Mouse (Mus musculus) kidney, postnatal 36 days (tissue): ENCODE results near the gene Vsx2.
A peak's percentile ranks its signal among the peaks of the same experiment; 100 is the strongest.

Experiments used
- DNase-seq, 2 experiments: peaks; one replicate each; pipeline ENCODE4 v3.0.0; 2021 to 2022; ENCODE audit warnings: mixed read lengths in 2 of 2

Vsx2 gene

DNA sequence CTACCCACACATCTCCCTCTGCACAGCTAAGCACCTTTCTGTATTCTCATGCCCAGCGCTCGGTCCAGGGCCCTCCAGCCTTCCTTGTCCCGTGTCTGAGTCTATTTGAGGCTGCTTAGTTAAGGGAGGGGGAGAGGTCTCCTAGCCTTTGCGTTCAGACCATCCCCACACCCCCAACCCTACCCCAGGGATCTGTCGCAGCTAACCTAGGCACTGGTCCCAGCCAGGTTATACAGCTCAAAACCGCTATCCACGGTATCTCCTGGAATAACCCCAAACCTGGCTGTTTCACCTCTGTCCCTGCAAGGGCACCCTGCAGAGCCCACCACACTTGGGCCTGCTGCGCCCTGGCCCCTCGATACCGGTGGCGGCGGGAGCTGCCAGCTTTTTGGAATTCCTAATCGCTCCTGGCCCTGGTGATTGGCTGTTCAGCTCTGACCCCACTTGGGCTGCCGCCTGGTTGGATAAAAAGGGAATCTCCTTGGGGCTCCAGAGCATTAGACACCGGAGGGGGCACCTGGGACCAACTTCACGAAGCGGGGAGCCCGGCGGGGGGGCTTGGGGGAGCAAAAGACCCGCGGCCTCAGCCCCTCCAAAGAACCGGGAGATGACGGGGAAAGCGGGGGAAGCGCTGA lies at the start of gene Vsx2:
TSS of gene Vsx2 (plus strand) at position 427 of the 635 bp plus-strand sequence.
- DNase-seq: no peak

GRCm38 (mm10) chr12:84523728-84524127 lies 45.8 kb upstream of the Vsx2 start:
- peak; percentile 45 to 51 for DNase-seq

DNA sequence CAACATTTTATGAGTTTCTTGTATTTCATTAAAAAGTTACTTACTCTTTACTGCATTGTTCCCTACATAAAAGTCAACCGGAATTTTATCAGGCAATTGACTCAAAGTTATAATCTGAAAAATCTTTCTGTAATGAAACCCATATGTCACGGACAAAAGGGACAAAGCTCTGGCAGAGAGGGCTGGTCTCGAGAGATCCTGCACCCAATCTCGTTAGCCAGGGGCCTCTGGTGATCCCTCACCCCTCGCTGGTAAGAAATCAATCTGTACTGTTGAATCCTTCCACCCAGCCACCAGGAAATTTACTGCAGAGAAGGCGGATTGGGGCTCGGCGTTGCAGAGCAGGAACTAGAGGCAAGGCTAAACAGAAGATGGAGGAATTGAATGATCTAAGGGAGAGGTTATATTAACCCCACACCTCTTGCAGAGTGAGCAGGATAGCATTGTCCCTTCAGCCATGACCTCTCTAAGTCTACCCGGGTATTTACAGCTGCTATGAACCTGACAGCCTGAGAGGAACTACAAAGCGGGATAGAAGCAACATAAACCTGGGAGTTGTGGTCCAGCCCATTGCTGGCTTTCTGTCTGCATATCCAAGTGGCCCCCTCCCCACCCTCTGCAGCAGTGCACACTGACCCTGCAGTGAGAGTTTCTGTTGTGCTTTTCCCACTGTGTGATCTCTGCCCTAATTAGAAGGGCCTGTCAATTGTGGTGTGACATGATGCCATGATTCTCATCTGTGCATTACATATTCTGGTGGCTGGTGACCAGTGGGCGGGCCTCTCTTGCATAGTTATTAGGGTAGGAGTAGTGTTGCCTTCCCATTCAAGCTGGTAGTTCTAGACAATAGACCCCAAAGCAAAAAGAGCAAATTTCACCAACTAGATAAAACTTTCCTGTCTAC lies 45.2 kb upstream of the Vsx2 start:
- DNase-seq: no peak

DNA sequence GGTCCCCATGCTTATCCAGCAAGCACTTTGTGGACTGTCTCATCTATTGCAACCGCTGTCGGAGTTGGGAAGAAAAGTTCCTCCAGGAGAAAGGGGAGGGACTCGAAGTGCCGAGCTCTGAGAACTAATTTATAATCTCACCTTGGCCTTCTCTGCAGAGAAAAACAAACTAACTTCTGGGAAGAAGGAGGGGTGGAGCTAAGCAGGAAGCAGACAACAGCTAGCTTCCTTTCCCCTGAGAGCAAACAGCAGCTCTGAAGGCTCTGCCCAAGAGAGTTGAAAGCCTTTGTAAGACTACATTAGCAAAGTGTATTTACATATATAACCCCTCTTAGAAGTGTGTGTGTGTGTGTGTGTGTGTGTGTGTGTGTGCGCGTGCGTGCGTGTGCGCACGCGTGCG lies 44.1 kb upstream of the Vsx2 start:
- no peak for DNase-seq

DNA sequence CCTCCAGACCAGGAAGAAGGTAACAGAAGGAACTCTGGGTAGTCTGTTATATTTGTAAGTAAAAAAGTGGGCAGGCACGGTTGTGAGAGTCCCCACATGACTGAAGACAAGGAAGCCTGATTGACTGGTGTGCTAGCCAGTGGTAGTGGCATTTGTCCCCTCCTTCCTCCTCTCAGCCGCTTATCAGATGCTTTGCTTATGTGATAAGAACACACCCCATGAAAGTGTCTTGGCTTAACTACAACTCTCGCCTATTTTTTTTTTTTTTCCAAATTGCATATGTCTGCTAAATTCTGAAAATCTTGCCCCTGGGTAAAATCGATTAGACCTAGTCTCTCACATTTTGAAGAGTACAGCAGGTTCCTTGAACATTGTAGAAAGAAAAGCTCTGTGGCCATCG lies 39.1 kb upstream of the Vsx2 start:
- DNase-seq: no peak

DNA sequence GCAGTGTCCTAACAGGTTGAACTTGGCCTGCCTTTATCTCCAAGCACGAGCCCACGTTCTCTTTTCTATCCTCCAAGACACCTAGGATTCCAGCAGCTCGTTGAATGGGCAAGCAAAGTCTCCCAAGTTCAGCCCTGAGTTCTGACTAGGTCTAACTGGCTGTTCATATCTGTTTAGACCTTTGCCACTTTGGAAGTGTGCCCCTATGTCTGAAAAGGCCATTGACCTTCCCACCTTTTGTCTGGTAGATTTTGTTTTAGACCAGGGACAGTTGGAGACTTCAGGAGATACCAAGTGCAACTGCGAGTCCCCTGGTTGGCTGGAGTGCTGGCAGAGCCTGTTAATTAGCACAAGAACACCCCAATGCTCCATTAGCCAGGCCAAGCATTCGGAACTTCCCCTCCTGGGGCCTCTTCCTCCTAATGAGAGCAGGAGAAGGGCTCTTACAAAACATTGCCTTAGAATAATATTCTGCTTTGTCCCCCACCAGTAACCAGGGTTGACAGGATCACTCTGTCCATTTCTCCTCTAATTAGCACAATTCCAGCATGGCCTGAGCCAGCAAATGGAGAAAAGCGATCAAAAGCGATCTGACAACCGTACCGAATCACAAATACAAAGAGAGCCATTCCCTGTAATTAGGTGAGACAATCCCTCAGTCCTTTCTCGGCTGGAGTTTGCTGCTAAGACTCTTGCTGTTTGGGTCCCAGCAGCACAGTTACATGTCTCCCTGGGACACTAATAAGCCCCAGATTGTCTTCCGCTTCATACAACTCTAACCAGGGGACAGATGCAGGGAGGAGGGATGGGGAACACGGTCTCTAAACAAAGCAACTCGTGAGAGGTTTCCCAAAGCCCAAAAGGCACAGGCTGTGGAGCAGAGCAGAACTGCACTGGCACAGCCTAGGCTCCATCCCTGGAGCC lies 37.4 kb upstream of the Vsx2 start:
- DNase-seq: no peak

- no peak for DNase-seq
These were observed 36.7 kb upstream of the Vsx2 start for GRCm38 (mm10) chr12:84532830-84533199.

DNA sequence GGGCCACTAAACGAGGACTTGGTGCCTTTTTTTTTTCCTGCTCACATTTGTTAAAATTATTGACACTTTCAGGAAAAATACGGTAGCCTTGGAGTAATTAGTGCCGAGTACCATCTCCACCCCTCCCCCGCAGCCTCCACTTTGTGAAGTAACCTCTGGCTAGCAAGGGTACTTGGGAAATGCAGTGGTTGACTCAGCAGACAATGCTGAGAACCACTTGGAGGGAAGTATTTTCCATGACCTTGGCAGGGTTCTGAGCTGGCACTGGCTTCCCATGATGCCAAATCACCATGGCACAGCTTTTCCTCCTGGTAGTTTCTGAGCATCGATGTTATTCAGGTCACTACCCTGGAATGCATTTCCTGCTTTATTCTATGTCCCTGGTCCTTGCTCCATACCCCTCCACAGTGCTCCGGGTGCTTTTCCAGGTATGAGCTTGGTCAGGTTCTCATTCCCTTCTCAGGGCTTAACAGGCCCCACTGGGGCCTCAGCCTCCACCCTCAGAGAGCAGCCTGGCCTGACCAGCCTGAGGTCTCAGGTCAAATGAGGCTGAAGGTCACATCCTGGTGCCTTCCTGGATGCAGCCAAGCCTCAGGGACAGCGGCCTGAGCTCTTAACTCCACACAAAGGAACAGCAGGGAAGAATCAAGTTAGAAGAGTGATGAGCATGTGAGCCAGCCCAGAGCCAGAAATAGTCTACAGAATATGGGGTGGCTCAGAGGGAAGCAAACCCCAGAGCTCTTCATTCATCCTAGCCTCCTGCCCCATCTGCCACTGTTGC lies 35.7 kb upstream of the Vsx2 start:
- peak in 1 of 2 experiments; percentile 44 for DNase-seq

GRCm38 (mm10) chr12:84539537-84539936 lies 30.0 kb upstream of the Vsx2 start:
- DNase-seq: peak in 1 of 2 experiments; percentile 52

GRCm38 (mm10) chr12:84541391-84541958 lies 28.1 kb upstream of the Vsx2 start:
- DNase-seq: no peak

DNA sequence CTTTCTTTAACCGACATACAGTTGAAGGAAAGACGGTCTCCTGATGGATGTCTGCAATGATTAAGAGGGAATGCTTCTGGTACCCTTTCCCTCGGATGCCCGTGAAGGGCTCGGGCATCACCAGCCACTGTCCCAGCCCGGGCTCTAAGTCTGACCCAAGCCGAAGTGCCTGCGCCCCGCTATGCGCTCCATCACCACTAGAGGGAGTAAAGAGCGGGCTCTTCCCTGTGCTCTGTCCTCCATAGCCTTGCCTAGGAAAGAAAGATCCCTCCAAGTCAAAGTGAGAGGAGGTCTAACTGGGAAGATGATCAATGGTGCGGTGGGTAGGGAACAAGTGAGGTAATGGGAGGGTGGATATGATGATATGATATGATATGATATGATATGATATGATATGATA lies 23.5 kb upstream of the Vsx2 start:
- DNase-seq: peak; percentile 35 to 79

- DNase-seq: no peak
These were observed 22.9 kb upstream of the Vsx2 start for GRCm38 (mm10) chr12:84546577-84547085.

- no peak for DNase-seq
These were observed 21.3 kb upstream of the Vsx2 start for GRCm38 (mm10) chr12:84548251-84548650.

DNA sequence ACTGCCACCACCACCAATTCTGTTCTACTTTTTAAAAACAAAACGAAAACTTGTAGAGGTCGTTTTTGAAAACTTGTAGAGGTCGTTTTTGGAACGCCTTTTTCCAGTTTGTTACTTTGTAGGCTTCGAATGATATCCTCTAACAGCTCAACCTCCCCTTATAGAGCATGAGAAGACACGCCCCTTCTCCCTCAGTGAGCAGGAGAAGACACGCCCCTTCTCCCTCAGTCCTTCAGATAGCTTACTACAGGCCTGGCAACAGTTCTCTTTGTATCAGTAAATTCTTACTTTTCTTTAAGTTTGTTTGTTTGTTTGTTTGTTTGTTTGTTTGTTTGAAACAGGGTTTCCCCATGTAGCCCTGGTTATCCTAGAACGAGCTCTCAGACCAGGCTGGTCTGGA lies 14.3 kb upstream of the Vsx2 start:
- no peak for DNase-seq

- peak in 1 of 2 experiments; percentile 12 for DNase-seq
These were observed 7.0 kb upstream of the Vsx2 start for GRCm38 (mm10) chr12:84562558-84562957.

- no peak for DNase-seq
These were observed 2.0 kb upstream of the Vsx2 start for GRCm38 (mm10) chr12:84567576-84567975.

- peak in 1 of 2 experiments; percentile 7 for DNase-seq
These were observed 573 bp downstream of the Vsx2 start for GRCm38 (mm10) chr12:84569976-84570693.

DNA sequence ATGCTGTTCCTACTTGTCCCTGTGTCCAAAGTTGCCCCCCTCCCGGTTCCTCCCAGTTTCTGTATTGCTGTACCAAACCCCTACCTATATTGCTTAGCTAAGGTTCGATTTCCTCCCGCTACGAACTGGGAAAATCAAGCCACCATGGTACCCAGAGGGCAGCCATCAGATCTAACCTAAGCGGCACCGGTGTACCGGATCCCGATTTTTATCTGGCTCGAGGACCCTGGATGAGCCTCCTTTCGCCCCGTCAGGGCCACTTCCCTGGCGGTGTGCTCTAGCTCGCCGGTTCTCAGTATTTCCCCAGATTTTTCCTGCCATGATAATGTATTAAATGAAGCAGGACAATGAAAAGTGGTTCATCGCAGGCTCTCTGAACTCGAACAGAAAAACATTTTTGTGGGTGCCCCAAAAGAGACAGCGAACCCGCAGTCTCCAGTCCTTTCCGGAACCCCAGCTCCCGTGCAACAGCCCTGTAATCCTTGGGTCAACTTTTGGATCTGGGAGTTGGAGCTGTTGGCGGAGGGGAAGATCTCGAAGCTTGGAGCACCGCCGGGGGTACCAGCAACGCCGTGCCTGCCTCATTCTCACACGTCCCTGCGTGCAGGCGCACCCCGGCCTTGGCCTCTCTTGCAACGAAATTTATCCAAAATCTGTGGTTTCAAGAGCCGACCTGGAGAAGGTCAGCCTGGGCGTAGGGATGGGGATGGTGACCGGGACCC lies 1.3 kb downstream of the Vsx2 start:
- peak in 1 of 2 experiments; percentile 14 for DNase-seq

- peak in 1 of 2 experiments; percentile 23 for DNase-seq
These were observed 2.1 kb downstream of the Vsx2 start for GRCm38 (mm10) chr12:84571466-84572340.
